Comparison of ENCODE assay signal across 8 mouse cellular contexts in the genomic region with DNA sequence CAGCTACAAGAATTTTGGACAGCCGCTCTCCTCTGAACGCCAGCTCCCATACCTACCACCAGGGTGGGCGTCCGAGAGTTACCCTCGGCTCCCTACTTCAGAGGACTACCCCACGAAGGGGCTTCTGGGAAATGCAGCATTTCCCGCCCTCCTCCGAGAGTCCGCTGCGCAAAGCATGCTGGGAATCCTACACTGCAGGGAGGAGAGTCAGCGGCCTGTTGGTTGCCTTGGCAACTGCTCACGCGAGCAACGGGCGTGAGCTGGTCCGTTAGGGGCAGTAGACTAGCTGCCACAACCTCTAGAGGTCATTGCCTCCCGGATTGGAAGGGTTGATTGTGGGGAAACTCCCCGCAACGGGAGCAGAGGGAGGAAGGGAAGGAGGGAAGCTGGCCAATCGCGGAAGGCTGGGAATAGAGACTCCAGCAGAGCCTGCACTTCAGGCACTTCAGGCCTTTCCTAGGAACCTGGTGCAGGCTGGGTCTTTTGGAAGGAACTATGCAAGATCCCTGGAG. TPM values are rescaled to one million over a fixed set of nuclear protein-coding genes. Genes with fewer than 3 reads are reported as not detected.
DNase-seq lines count a peak whose midpoint lies in the region; ATAC-seq lines count a peak whose summit lies in the region.

Gene Gstt2 (minus strand): TSS at position 177 of the 512 bp plus-strand sequence.

- H3K9me3 ChIP-seq in intestine, embryonic 14.5 days (ENCODE audit: control insufficient read depth, low read length) = no peaks in the 10 kb centered on the region

- peak; percentile 73 for ATAC-seq in intestine, embryonic 14.5 days (replicated peaks; ENCODE audit: low FRiP score, low TSS enrichment, low read depth)
- ATAC-seq in megakaryocyte progenitor cell, adult 5-6 weeks (replicated peaks; ENCODE audit: poor library complexity) = peak; percentile 70

- H3K4me3 ChIP-seq in intestine, embryonic 14.5 days (ENCODE audit: low read depth, low read length) = peak within 1 kb of the TSS; percentile 46

- DNase-seq in adrenal gland, adult 8-10 months = peak; percentile 95
- peak; percentile 96 for DNase-seq in embryo, embryonic 11.5 days (ENCODE audit: low read depth, low spot score)
- DNase-seq in gastrocnemius, postnatal 36 days = peak; percentile 84 to 89
- peak; percentile 91 for DNase-seq in intestine, embryonic 14.5 days (ENCODE audit: low spot score)
- peak; percentile 89 to 96 for DNase-seq in left cerebral cortex, postnatal 10 days (ENCODE audit: extremely low spot score in 1 of 2, low spot score in 2 of 2)
- peak; percentile 94 to 95 for DNase-seq in right cerebral cortex, postnatal 10 days (ENCODE audit: low spot score in 2 of 2)
- peak; percentile 92 for DNase-seq in urinary bladder, postnatal 14 days (ENCODE audit: low spot score)

- peak within 1 kb of the TSS; percentile 84 for H3K27ac ChIP-seq in intestine, embryonic 14.5 days (ENCODE audit: low read depth)

- no peaks in the 10 kb centered on the region for H3K36me3 ChIP-seq in intestine, embryonic 14.5 days (ENCODE audit: control insufficient read depth, insufficient read depth, low read length)

- no peaks in the 10 kb centered on the region for H3K27me3 ChIP-seq in intestine, embryonic 14.5 days (replicated peaks; ENCODE audit: control insufficient read depth, insufficient read depth, low read length)

- WGBS in intestine, embryonic 14.5 days = under 1% methylated on average over 21 of the region's 21 CpGs

- peak within 1 kb of the TSS; percentile 68 for H3K4me2 ChIP-seq in intestine, embryonic 14.5 days (ENCODE audit: low read length)

- H3K9ac ChIP-seq in intestine, embryonic 14.5 days (ENCODE audit: low read length) = peak within 1 kb of the TSS; percentile 56

- intact Hi-C loops in gastrocnemius, postnatal 36 days (cut with DNase I) = no loop called here
- intact Hi-C loops in left cerebral cortex, postnatal 10 days (cut with DNase I) = no loop called here

- peaks cover 33% of the 10 kb centered on the region for H3K4me1 ChIP-seq in intestine, embryonic 14.5 days (replicated peaks; ENCODE audit: control insufficient read depth, insufficient read depth, low read length)

RNA-seq across cellular contexts. Expression of gene Gstt2, which starts in this region (rescaled TPM):
- total RNA-seq in adrenal gland, adult 8-10 months (2022) = 10 to 100 TPM; 25.4 to 67.6 (median 45.9) TPM
- total RNA-seq in gastrocnemius, postnatal 36 days (2021) = 1 to 10 TPM; 3.6 to 4.7 TPM
- 39.6 and 41.3 TPM in 2 replicates for polyA plus RNA-seq in intestine, embryonic 14.5 days (2014; fragmentation: Nextera tagmentation; extraction: Ambion mirVana)
- total RNA-seq in left cerebral cortex, postnatal 10 days (2021) = 1 to 10 TPM; 3.5 to 4.6 TPM
- total RNA-seq in megakaryocyte progenitor cell, adult 5-6 weeks (2015) = 23.8 and 24.1 TPM in 2 replicates
- 14.2 and 21.6 TPM in 2 replicates for total RNA-seq in megakaryocyte progenitor cell, adult 5-6 weeks (2017)

Comparison
In these comparisons a context has a peak if more than half of its experiments do, and no peak if none do; other contexts are left out.
1. Peak in every context shown above with its lines: DNase-seq, ATAC-seq, H3K4me3 ChIP-seq and H3K27ac ChIP-seq.